Comparison of ENCODE assay signal across 8 mouse cellular contexts in the genomic region with DNA sequence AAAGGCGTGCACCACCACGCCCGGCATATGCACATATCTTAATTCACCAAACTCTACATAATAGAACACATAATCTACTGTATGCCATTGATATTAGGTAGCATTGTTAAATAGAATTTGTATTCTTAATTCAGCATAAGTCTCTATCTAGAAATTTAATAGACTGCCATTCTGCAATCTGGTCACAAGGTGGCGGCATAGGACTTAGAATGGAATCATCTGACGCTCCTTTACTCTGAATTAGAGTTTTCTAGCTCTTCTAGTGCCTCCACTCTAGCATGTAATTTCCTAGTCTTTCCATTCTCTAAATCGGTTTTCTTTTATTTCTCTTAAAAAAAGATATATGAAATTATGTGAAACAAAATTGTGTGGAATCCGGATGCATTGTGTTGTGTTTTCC. TPM values are rescaled to one million over a fixed set of nuclear protein-coding genes. Genes with fewer than 3 reads are reported as not detected.
DNase-seq lines count a peak whose midpoint lies in the region; ATAC-seq lines count a peak whose summit lies in the region.

No protein-coding gene starts in this region.

- no peak for ATAC-seq in cerebellum, adult (ENCODE audit: insufficient number of reproducible peaks, low FRiP score, low TSS enrichment)
- no peak for ATAC-seq in liver, embryonic 12.5 days

- peak; percentile 36 for DNase-seq in cerebellum, adult 11 months
- DNase-seq in liver: peak; percentile 49
- peak; percentile 36 for DNase-seq in brain, embryonic 18.5 days (ENCODE audit: low read depth, low spot score)
- DNase-seq in heart, postnatal 10 days: peak; percentile 58 to 80
- DNase-seq in lung, postnatal 25 days (ENCODE audit: low spot score): peak; percentile 52
- DNase-seq in spleen, postnatal 4 days (ENCODE audit: low spot score in 2 of 2): peak; percentile 44 to 81

- no peak overlapping the region for H3K27ac ChIP-seq in liver, embryonic 12.5 days

- no peaks in the 10 kb centered on the region for H3K36me3 ChIP-seq in liver, embryonic 12.5 days

- H3K9me3 ChIP-seq in liver, embryonic 12.5 days (replicated peaks): no peaks in the 10 kb centered on the region

- H3K27me3 ChIP-seq in liver, embryonic 12.5 days (replicated peaks): peaks cover 27% of the 10 kb centered on the region

- H3K9ac ChIP-seq in liver, embryonic 12.5 days: no peak overlapping the region

- intact Hi-C loops in heart, postnatal 10 days (cut with DNase I): loop anchor here (1.0 to 2.0 kb wide), 4 partner anchors 53 to 219 kb away; partner anchors contain the start of gene Fam129c

- H3K4me1 ChIP-seq in liver, embryonic 12.5 days: no peaks in the 10 kb centered on the region

- under 1% methylated on average over 7 of the region's 7 CpGs for WGBS in liver, embryonic 12.5 days (ENCODE audit: insufficient replicate concordance)

- H3K4me2 ChIP-seq in liver, embryonic 12.5 days: no peak overlapping the region

- no peak overlapping the region for H3K4me3 ChIP-seq in liver, embryonic 12.5 days

RNA-seq across cellular contexts. Expression of gene Abhd8, which starts 22.1 kb away (rescaled TPM):
- polyA plus RNA-seq in liver, embryonic 12.5 days (2016; fragmentation: Nextera tagmentation; extraction: Ambion mirVana): 16.0 and 17.4 TPM in 2 replicates
- total RNA-seq in heart, postnatal 10 days (2021): 10 to 100 TPM; 31.7 to 34.6 TPM

RNA-seq across cellular contexts. Expression of gene Mrpl34, which starts 23.4 kb away (rescaled TPM):
- polyA plus RNA-seq in liver, embryonic 12.5 days (2016; fragmentation: Nextera tagmentation; extraction: Ambion mirVana): 168 and 173 TPM in 2 replicates
- total RNA-seq in heart, postnatal 10 days (2021): 100 to 1,000 TPM; 103 to 116 TPM

RNA-seq across cellular contexts. Expression of gene Dda1, which starts 27.6 kb away (rescaled TPM):
- 60.6 and 63.1 TPM in 2 replicates for polyA plus RNA-seq in liver, embryonic 12.5 days (2016; fragmentation: Nextera tagmentation; extraction: Ambion mirVana)
- total RNA-seq in heart, postnatal 10 days (2021): 10 to 100 TPM; 37.8 to 39.1 TPM

RNA-seq across cellular contexts. Expression of gene Ankle1, which starts 35.6 kb away (rescaled TPM):
- polyA plus RNA-seq in liver, embryonic 12.5 days (2016; fragmentation: Nextera tagmentation; extraction: Ambion mirVana): 57.9 and 58.3 TPM in 2 replicates
- 1 to 10 TPM; 2.8 to 3.4 TPM for total RNA-seq in heart, postnatal 10 days (2021)

RNA-seq across cellular contexts. Expression of gene Ano8, which starts 44.4 kb away (rescaled TPM):
- 1.2 TPM in 2 replicates for polyA plus RNA-seq in liver, embryonic 12.5 days (2016; fragmentation: Nextera tagmentation; extraction: Ambion mirVana)
- total RNA-seq in heart, postnatal 10 days (2021): 10 to 100 TPM; 14.6 to 15.3 TPM
